Mouse (Mus musculus) midbrain, embryonic 12.5 days (tissue): ENCODE measurements at regions not wholly inside any gene's neighbourhood (a gene's known extent, or its start where the extent isn't known, plus 50 kb on each side); places are given as distances from the start of the nearest gene placed in this dataset.

ENCODE experiments used
- ATAC-seq: fragments of 200-750 bp; cut with Nextera tagmentation; 2 replicates; pipeline ENCODE4 v1.8.0; 2017; ENCODE audit warnings: low read depth, moderate TSS enrichment, moderate library complexity; ENCODE audit not compliant: low FRiP score
- H3K27ac ChIP-seq: fragments of 300-500 bp; sonication (generic); replicated peaks from 2 replicates; pipeline ENCODE4 v1.5.1; 2016; ENCODE audit warnings: mild to moderate bottlenecking
- H3K27me3 ChIP-seq: fragments of 300-500 bp; sonication (generic); 2 replicates; pipeline ENCODE4 v1.6.1; 2016; ENCODE audit warnings: mild to moderate bottlenecking
- H3K36me3 ChIP-seq: fragments of 300-500 bp; sonication (generic); 2 replicates; pipeline ENCODE4 v1.6.1; 2016
- H3K4me1 ChIP-seq: fragments of 300-500 bp; sonication (generic); 2 replicates; pipeline ENCODE4 v1.6.1; 2016
- H3K4me2 ChIP-seq: fragments of 300-500 bp; sonication (generic); replicated peaks from 2 replicates; pipeline ENCODE4 v1.6.1; 2016; ENCODE audit warnings: mild to moderate bottlenecking, moderate library complexity
- H3K4me3 ChIP-seq: fragments of 300-500 bp; sonication (generic); 2 replicates; pipeline ENCODE4 v1.5.1; 2016; ENCODE audit warnings: mild to moderate bottlenecking
- H3K9ac ChIP-seq: fragments of 300-500 bp; sonication (generic); replicated peaks from 2 replicates; pipeline ENCODE4 v1.6.1; 2016; ENCODE audit warnings: mild to moderate bottlenecking, moderate library complexity
- H3K9me3 ChIP-seq: fragments of 300-500 bp; sonication (generic); 2 replicates; pipeline ENCODE4 v1.6.1; 2016; ENCODE audit warnings: mild to moderate bottlenecking
- WGBS: fragments of 180-500 bp; shearing (Covaris S2); methylation state at CpG from one replicate; pipeline ENCODE4 v1.1.7; 2016; 5-methylcytosine and 5-hydroxymethylcytosine counted together

DNA sequence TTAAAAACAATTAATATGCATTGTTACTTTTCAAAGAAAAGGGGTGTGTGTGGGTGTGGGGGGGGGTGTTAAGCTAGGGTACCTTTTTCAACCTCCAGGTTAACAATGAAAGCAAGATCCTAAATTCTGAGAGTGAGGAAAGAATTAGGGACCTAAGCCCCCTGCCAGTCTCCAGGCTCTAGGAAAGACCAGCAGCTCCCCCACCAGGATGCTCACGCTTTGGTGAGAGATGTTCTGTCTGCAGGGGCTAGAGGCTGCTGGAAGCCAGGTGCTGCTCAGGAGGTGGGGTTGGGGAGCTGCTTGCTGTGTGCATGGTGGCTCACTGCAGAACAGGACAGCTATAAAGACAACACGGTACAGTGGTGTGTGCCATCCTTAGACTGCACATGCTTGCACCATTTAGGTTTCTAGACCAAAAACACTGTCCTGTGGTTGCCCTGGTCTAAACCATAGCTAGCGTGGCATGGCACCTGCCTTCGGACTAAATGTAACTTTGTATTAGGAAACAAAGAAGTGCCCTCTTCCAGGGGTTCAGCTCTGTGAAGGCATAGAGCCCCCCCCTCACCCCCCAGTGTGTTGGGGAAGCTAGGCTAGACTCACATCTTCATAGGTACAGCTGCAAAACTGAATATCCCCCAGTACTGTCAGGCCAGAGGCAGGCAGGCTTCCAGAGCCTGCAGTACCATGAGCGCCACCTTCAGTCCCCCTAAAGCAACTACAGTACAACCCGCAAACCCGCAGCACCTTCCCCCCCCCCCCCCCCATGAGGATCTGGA, 70.7 kb upstream of the Ppp2r5c start:
- H3K4me3 ChIP-seq: no peak overlapping the region
- H3K9ac ChIP-seq: no peak overlapping the region
- no peak for ATAC-seq
- H3K4me1 ChIP-seq: peaks cover 27% of the 10 kb centered on the region
- H3K27ac ChIP-seq: no peak overlapping the region
- H3K27me3 ChIP-seq: peaks cover 68% of the 10 kb centered on the region
- 23% methylated on average over 7 of the region's 7 CpGs for WGBS
- no peaks in the 10 kb centered on the region for H3K36me3 ChIP-seq
- H3K4me2 ChIP-seq: no peak overlapping the region
- no peaks in the 10 kb centered on the region for H3K9me3 ChIP-seq

DNA sequence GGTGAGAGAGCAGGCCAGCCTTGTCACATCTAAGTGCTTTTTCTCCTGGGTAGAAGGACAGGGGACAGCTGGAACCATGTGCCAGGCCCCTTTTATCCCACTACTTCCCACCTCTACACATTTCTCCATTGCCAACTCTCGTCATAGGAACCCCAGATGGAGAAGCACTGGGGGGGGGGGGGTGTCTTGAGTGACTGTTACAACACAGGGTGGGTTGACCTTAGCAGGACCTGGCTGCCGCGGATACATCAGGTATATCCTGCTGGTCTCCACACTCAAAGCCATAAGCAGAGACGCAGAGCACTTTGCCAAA, 70.1 kb upstream of the Ppp2r5c start:
- H3K4me1 ChIP-seq: peaks cover 27% of the 10 kb centered on the region
- WGBS: 67% methylated on average over 4 of the region's 4 CpGs

DNA sequence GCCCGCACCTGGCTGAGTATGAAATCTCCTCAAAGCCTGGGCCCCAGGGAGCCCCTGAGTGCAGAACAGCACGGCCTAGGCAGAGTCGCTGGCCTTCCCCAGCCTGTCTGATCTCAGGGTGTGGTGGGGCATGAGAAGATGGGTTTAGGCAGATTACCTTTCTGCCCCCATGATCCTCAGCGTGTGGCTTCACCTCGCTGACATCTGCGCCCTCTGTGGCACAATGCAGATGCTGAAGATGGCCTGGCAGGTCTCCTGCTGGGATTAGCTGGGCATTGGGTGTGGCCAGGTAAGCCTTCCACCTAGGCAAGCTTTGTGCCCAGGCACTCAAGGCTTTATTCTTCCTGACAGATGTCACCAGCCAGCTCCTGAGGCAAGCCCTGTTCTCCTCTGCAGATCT, 69.6 kb upstream of the Ppp2r5c start:
- 43% methylated on average over 6 of the region's 6 CpGs for whole genome bisulfite sequencing
- ATAC-seq: no peak
- H3K4me1 ChIP-seq: peaks cover 27% of the 10 kb centered on the region
- H3K4me2 ChIP-seq: no peak overlapping the region
- no peaks in the 10 kb centered on the region for H3K36me3 ChIP-seq
- H3K9ac ChIP-seq: no peak overlapping the region
- no peak overlapping the region for H3K27ac ChIP-seq
- no peak overlapping the region for H3K4me3 ChIP-seq
- no peaks in the 10 kb centered on the region for H3K9me3 ChIP-seq
- peaks cover 60% of the 10 kb centered on the region for H3K27me3 ChIP-seq

More for the DNA sequence above, 70.1 kb upstream of the Ppp2r5c start:
- H3K27me3 ChIP-seq: peaks cover 65% of the 10 kb centered on the region
- H3K4me2 ChIP-seq: no peak overlapping the region
- H3K9ac ChIP-seq: no peak overlapping the region
- no peak overlapping the region for H3K4me3 ChIP-seq
- no peaks in the 10 kb centered on the region for H3K36me3 ChIP-seq
- H3K9me3 ChIP-seq: no peaks in the 10 kb centered on the region
- H3K27ac ChIP-seq: no peak overlapping the region
- no peak for ATAC-seq

DNA sequence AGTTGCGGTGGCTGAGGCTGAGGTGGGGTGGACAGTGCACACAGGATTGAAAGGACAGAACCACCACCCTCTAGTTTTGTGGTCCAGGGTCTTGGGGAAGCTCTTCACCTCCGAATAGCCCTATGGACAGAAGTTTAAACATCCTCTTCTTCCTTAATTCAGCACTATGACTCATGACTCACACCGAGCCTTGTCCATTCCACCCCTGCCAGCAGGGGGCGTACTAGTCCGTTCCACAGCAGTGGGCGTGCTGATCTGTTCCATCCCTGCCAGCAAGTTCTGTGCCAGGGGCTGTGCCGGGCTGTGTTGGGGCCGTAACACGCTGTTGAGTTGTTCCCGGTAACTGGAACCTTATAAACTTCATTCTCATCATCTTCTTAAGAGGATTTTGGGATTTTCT, 69.2 kb upstream of the Ppp2r5c start:
- Histone ChIP-seq H3K4me2 (no peak overlapping the region), H3K27ac (no peak overlapping the region), H3K36me3 (no peaks in the 10 kb centered on the region), H3K27me3 (peaks cover 56% of the 10 kb centered on the region), H3K9ac (no peak overlapping the region), H3K9me3 (no peaks in the 10 kb centered on the region), H3K4me3 (no peak overlapping the region), H3K4me1 (peaks cover 27% of the 10 kb centered on the region)
- no peak for ATAC-seq
- 41% methylated on average over 10 of the region's 10 CpGs for WGBS

DNA sequence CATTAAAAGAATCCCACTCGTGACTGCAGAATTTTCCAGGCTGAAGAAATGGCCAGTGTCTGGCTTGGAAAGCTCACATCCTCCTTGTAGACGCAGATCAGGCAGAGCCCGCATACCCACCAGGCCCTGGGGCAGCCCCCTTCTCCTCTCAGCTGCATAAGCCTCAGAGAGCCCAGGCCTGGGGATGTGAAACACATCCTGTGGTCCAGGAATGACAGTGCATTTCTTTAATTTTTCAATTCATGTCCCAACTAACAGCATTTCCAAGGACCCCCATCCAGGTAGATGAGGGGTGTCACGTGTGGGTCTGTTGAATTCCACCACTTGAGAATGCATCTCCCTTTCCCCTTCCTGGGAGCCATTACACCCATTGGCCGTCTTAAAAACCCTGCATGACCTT, 68.6 kb upstream of the Ppp2r5c start:
- 55% methylated on average over 5 of the region's 5 CpGs for WGBS

DNA sequence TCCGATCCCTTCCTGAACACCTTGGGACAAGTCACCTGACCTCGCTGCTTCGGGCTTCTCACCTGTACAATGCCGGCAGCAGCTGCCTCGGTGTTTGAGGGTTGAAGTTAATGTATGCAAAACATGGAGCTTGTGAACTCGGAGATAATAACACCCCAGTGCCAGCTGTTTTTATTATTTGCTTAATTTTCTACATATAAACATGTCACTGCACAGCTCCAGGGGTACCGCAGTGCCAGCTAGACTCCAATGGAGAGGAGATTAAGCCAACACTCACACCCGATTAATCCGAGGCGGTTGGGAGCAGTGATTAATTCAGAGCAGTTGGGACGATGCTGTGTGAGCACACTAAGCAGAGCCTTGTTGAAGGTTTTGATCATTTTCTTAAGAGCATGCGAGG, 67.2 kb upstream of the Ppp2r5c start:
- Histone ChIP-seq H3K36me3 (no peaks in the 10 kb centered on the region), H3K4me1 (peaks cover 20% of the 10 kb centered on the region), H3K9ac (no peak overlapping the region), H3K4me2 (no peak overlapping the region), H3K27ac (no peak overlapping the region), H3K9me3 (no peaks in the 10 kb centered on the region), H3K4me3 (no peak overlapping the region), H3K27me3 (peaks cover 39% of the 10 kb centered on the region)
- no peak for ATAC-seq
- WGBS: 52% methylated on average over 12 of the region's 12 CpGs

More for the DNA sequence above, 68.6 kb upstream of the Ppp2r5c start:
- peaks cover 53% of the 10 kb centered on the region for H3K27me3 ChIP-seq
- H3K36me3 ChIP-seq: no peaks in the 10 kb centered on the region
- ATAC-seq: no peak
- no peak overlapping the region for H3K4me3 ChIP-seq
- H3K9ac ChIP-seq: no peak overlapping the region
- peaks cover 24% of the 10 kb centered on the region for H3K4me1 ChIP-seq
- no peak overlapping the region for H3K27ac ChIP-seq
- no peaks in the 10 kb centered on the region for H3K9me3 ChIP-seq
- no peak overlapping the region for H3K4me2 ChIP-seq

DNA sequence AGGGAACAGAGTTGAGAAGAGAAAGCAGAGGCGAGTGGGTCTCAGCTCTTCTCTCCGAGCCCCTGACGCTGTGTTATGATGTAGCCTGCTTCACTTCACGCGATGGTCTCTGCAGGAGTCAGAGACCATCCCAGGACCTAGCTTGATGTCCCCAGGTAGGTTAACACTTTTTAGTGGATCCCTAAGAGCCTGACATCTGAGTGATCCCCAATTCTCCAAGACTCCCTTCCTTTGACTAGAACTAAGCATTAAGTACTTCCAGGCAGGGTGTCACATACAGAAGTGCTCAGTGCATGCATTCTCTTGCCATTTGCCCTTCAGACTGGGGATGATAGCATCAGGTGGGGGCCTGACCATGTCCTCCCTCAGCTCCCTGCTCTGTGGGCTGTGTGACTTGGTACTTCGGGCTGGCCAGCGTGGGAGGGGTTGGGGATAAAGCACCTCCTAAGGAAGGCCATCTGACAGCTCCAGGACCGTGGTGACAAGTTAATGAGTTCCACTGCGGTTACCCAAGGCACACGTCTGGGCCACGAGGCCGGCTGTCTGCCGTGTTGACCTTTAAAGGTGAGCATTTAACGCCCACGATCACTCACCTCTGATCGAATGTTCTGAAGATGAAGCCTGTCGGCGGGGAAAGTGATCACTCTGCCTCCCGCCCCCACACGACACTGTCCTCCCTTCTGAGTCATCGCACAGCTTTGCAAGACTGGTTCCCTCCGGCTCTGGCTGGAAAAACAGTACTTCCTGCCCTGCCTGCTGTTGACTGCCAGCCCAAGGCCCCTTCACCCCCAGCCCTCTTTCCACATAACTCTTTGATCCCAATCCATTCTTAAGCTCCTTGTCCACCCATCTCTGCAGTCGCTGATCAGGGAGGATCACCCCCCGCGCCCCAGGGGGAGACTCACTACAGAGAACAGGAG, 65.8 kb upstream of the Ppp2r5c start:
- no peak overlapping the region for H3K4me2 ChIP-seq
- 79% methylated on average over 25 of the region's 25 CpGs for WGBS
- no peak for ATAC-seq
- no peak overlapping the region for H3K9ac ChIP-seq
- no peaks in the 10 kb centered on the region for H3K9me3 ChIP-seq
- H3K27me3 ChIP-seq: peaks cover 28% of the 10 kb centered on the region
- no peak overlapping the region for H3K27ac ChIP-seq
- H3K36me3 ChIP-seq: no peaks in the 10 kb centered on the region
- H3K4me3 ChIP-seq: no peak overlapping the region
- peaks cover 14% of the 10 kb centered on the region for H3K4me1 ChIP-seq

DNA sequence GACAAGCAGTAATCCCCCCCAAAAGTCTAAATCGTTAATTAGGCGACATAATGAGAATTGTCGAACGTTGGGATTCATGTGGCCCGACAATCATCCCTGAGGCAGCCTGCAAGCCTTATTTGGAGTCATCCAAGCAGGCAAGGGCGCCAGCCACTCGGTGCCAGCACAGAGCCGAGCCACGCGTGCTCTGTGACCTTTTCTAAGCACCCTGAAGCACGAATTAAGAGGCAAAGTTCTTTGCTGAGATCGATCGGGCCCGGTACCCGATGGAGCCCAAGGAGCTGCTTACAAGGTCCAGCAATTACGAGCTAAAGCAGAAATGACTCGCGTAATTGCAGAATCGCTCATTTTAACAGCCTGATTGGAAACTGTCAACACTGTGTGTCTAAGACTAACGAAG, 61.9 kb upstream of the Ppp2r5c start:
- H3K27me3 ChIP-seq: 0 out of 2 replicates have a peak, but pooled peaks cover 5% of the 10 kb centered on the region
- H3K9ac ChIP-seq: no peak overlapping the region
- H3K9me3 ChIP-seq: no peaks in the 10 kb centered on the region
- no peak overlapping the region for H3K4me2 ChIP-seq
- H3K4me1 ChIP-seq: 0 out of 2 replicates have a peak, but pooled peaks cover 9% of the 10 kb centered on the region
- H3K36me3 ChIP-seq: no peaks in the 10 kb centered on the region
- ATAC-seq: no peak
- H3K27ac ChIP-seq: no peak overlapping the region
- 57% methylated on average over 20 of the region's 20 CpGs for WGBS
- no peak overlapping the region for H3K4me3 ChIP-seq

DNA sequence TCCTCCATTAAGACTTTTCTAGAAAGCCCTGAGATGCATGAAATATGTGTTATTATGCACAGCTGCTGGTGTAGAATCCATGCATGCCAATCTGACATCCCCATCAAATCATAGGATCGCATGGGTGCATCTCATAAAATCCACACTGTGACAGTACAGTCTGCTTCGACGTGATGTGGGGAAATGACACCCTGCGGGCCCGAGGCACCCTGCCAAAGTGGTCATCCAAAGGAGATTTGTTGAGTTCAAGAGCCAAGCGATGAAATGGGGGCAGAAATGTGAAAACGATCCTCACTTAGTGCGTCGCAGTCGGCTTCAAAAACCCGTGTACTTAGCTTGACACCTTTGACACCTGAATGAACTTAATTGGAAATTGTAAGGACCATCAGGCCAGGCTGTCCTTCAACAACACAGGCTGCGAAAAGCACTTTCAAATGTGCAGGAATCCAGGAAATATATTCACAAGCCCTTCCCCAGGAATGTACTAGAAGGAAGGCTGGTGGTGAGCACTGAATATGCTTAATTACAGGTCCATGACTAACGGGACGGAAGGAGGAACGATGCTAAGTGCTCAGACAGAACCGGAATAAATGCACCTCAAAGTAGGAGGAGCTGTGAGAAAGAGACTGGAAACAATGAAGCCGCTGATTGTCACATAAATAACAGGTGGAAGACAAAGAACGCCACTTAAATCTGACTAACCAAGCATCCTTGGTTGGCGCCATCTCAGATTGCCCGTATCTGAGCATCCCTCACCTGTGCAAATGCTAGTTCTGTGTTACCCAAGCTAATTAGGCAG, 60.9 kb upstream of the Ppp2r5c start:
- H3K27me3 ChIP-seq: 0 out of 2 replicates have a peak, but pooled peaks cover 2% of the 10 kb centered on the region
- 79% methylated on average over 20 of the region's 20 CpGs for WGBS
- 0 out of 2 replicates have a peak, but pooled peaks cover 9% of the 10 kb centered on the region for H3K4me1 ChIP-seq
- H3K9ac ChIP-seq: no peak overlapping the region
- H3K9me3 ChIP-seq: no peaks in the 10 kb centered on the region
- no peak overlapping the region for H3K27ac ChIP-seq
- no peaks in the 10 kb centered on the region for H3K36me3 ChIP-seq
- ATAC-seq: no peak
- H3K4me3 ChIP-seq: no peak overlapping the region
- H3K4me2 ChIP-seq: no peak overlapping the region

DNA sequence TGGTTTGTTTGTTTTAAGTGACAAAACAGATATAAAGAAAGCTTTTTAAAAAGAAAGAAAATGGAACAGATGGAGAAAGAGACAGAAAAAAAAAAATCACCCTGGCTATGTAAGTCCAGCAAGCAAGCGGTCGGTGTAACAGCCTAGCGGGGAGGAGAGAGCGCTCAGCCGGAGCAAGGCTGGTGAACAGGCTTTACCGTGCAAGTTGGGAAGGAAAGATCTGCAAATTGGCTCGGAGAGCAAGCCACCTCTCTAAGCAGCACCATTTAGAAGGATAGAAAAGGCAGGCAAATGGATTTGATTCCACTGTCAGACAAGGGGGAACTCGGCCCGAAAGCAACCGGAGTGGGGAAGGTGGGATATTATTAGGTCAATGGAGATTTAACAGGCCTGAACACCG, 59.9 kb upstream of the Ppp2r5c start:
- H3K9ac ChIP-seq: no peak overlapping the region
- no peaks in the 10 kb centered on the region for H3K27me3 ChIP-seq
- H3K27ac ChIP-seq: no peak overlapping the region
- 51% methylated on average over 11 of the region's 11 CpGs for WGBS
- H3K4me1 ChIP-seq: 0 out of 2 replicates have a peak, but pooled peaks cover 9% of the 10 kb centered on the region
- no peak overlapping the region for H3K4me2 ChIP-seq
- no peak overlapping the region for H3K4me3 ChIP-seq
- H3K36me3 ChIP-seq: no peaks in the 10 kb centered on the region
- ATAC-seq: no peak
- H3K9me3 ChIP-seq: no peaks in the 10 kb centered on the region

DNA sequence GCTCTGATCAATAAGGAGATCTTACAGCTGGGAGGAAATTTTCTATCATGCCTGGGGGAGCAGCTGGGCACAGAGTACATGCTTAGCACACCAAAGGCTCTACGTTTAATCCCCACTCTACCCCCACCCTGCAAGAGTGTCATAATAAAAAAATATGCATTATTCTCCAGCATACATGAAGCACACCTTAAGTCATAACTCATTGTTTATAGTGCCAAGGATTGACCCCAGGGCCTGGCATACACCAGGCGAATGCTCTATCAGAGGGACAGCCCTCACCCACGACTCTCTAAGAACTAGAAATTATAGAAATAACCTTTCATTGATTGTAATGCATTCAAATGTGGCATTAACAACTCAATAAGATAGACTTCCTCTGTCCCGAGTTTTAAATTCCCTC, 59.4 kb upstream of the Ppp2r5c start:
- no peak overlapping the region for H3K9ac ChIP-seq
- 69% methylated on average over 4 of the region's 4 CpGs for WGBS
- ATAC-seq: no peak
- H3K9me3 ChIP-seq: no peaks in the 10 kb centered on the region
- 0 out of 2 replicates have a peak, but pooled peaks cover 9% of the 10 kb centered on the region for H3K4me1 ChIP-seq
- H3K27me3 ChIP-seq: no peaks in the 10 kb centered on the region
- no peaks in the 10 kb centered on the region for H3K36me3 ChIP-seq
- H3K27ac ChIP-seq: no peak overlapping the region
- no peak overlapping the region for H3K4me2 ChIP-seq
- no peak overlapping the region for H3K4me3 ChIP-seq
